Mouse (Mus musculus): ENCODE measurements at regions not wholly inside any gene's neighbourhood (a gene's known extent, or its start where the extent isn't known, plus 50 kb on each side); places are given as distances from the start of the nearest gene placed in this dataset.

- DNase-seq = no peak
These were observed 1187.0 kb upstream of the Map3k7 start for GRCm38 (mm10) chr4:30776816-30777442.

DNA sequence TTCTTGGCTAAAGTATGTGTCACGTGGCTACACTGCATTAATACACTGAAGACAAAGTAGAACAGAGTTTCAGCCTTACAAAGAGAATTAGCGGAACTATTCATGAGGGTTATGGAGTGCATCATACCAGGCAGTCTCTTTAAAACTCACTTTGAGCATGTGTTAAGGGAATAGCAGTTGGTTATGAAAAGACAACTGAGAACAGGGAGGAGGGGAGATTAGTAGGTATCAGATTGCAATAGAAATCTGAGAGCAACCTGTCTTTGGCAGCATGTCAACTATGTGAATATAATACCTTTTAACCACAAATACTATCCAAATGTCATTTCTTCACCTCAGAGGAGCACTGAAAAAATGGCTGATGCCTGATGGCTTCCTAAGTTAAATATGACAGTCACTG is 1182.2 kb upstream of the Map3k7 start:
- no peak for DNase-seq

DNA sequence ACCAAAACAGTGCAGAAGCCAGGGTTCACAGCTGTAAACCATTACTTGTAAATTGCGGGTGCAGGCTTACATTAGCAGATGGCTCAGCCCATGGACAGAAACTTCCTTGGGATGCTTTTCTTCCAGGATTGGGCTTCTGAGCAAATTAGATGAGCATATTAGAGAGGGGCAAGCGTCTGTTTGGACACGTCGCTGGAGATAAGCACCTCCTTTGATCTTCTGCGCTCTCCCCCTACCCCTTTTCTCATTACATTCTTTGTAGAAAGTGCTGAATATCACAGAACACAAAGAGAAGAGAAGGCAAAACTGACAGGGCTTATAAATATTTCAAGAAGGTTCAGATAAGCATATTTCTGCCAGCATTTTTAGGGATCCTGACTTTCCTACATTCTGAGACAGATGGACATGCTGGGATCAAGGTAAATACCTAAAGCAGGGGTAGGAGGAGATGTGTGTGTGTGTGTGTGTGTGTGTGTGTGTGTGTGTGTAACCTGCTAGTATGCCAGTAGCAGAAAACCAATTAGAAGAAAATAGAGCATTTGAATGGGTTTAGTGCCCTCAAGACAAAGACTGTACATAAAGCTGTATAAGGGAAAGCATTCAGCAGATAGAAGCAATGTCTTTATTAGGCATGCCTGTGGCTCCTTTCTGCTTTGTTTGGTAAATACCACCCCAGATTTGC is 1173.8 kb upstream of the Map3k7 start:
- no peak for DNase-seq

DNA sequence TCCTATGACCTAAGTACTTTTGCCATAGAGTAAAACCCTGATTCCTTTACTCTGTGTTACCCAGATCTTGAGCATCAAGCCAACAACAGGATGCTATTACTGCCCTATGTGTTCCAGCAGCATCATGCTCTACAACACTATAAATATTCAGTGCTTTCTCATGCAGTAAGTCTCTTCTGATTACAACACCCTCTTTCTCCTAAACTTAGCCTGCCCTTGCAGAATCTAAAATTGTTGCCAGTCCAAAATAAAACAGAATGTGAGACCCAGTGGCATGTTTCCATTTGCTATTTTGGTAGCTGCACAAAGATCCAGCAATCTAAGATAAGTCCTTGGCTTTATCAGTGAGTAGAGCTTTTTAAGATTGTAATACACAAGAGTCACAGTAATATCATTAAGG is 1154.1 kb upstream of the Map3k7 start:
- DNase-seq = no peak

- no peak for DNase-seq
These were observed 1108.4 kb upstream of the Map3k7 start for GRCm38 (mm10) chr4:30855361-30856056.

GRCm38 (mm10) chr4:30904966-30905365 is 1058.9 kb upstream of the Map3k7 start:
- DNase-seq = no peak

GRCm38 (mm10) chr4:30922944-30923343 is 1041.0 kb upstream of the Map3k7 start:
- no peak for DNase-seq

DNA sequence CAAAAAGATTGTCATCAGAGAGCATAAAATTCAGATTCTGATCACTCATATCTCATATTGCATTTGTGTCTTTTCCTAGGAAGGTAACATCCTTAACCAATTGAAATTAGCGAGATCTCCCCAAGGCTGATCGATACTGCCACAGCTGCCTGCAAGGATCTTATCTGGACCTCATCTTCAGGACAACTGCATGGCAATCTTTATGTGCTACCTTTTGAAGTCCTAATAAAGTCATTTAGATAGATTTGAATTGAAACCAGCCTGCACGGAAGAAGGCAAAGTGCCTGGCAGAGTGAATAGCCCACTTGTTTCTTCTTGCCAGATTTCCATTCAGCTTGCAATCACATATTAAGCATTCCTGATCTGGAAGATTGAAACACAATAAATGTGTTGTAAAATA is 1031.5 kb upstream of the Map3k7 start:
- no peak for DNase-seq

DNA sequence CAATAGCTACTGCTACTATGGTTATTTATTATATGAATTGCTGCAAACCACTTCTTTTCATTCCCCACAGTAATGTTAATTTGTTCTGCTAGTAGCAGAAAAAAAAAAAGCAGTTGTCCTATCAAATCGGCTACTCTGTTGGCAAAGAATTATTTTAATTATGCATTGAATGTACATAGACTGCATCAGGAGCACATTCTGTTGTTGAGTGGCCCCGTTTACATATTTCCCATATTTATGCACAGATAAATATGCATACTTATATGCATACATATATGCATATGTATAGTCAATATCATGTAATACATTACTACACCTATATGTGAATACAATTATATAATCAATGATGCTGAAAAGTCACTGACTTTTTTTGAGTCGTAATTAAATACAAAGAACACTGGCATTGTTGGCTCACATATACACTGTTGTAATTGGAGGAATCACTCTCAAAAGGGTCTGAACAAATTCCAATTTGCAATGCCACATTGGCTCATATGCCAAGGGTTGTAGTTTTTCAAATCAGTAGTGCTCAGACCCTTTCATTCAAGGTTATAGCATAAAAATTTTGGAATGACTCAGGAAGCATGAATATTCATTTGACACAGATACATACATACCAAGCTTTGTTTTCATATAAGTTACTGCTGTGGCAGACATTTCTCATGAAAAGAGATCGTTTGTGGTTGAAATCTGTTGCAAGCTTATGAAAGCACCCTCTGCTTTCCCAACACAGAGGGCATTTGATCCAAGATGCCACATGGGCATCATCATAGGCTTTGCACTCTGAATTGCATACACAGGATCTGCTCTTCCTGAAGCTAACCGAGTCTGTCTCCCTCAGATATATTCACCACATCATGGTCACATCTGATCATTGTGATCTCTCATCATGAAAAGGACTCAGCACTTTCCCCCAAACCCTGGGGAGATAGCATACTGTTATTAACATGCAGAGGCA is 1030.6 kb upstream of the Map3k7 start:
- DNase-seq = no peak

DNA sequence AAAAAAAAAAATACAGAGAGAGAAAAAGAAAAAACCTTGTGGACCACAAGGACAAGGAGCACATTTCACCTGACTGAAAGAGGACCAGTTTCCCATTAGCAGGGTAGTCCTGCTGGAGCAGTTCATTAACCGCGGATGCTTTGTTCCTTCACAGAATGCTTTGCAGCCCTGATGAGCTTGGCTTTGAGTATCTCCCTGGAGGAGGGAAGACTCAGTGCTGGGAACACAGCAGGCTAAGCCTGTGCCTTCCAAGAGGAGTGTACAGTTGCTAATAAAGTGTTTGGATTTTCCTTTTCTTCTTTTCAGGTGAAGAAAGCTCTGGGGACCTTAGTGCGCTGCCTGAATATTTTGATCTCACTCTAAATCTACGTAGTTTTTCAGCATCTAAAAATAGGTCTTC is 980.3 kb upstream of the Map3k7 start:
- DNase-seq = no peak

GRCm38 (mm10) chr4:31012006-31012405 is 951.9 kb upstream of the Map3k7 start:
- no peak for DNase-seq

- no peak for DNase-seq
These were observed 911.7 kb upstream of the Map3k7 start for GRCm38 (mm10) chr4:31052077-31052677.

DNA sequence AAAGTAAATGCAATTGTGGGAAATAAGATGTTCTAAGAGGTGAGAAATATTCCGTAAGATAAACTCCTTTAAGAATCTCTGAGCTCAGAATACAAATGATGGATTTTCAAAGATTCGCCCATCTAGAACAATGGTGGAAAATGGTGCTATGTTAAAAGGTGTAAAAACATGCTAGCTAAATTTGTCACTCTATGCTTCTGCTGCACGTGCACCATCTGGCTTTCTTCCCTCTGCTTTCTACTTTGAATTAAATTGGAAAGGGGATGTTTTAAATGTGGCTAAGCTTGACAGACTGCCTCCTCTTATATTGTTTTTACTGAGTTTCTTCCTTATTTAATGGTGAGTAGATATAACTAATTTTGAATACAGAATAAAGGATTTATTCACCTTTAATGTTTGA is 887.7 kb upstream of the Map3k7 start:
- DNase-seq = no peak

GRCm38 (mm10) chr4:31121586-31121985 is 842.3 kb upstream of the Map3k7 start:
- DNase-seq = no peak

DNA sequence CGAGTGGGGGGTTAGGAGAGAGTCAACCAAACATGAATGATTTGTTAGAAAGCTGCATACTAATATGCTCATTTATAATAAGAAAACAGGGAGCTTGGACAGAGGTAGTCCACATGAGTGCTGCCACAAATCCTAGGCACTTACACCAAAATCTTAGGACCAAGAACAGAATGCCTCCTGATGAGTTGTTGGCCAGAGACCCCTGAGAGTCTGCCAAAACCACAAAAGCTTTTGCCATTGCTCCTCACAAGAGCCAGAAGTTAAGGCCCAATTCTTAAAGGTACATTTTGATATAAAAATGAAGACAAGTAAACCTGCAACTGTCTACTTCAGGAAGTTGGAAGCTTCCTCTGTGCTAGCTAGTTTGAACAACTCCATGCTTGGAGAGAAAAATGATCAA is 820.7 kb upstream of the Map3k7 start:
- no peak for DNase-seq

- DNase-seq = no peak
These were observed 796.5 kb upstream of the Map3k7 start for GRCm38 (mm10) chr4:31167431-31167830.

GRCm38 (mm10) chr4:31168357-31168756 is 795.5 kb upstream of the Map3k7 start:
- DNase-seq = no peak

GRCm38 (mm10) chr4:31171190-31171589 is 792.7 kb upstream of the Map3k7 start:
- DNase-seq = no peak

DNA sequence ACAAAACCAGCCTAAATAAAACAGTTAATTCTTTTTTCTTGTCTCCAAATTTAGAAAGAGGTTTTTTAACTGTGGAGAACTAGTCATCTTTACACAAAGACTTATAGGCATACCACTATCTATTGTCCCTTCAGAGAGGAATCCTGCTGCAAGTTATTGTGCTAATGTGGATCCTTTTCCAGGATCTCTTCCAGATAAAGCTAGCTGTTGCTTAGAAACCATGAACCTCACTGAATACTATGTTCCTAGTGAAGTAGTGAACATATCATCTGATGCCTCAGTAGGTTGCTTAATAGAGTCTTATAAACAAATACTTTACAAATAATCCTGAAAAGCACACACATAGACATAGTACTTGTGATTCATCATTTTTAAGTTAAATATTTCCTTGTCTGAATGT is 766.0 kb upstream of the Map3k7 start:
- DNase-seq = no peak

DNA sequence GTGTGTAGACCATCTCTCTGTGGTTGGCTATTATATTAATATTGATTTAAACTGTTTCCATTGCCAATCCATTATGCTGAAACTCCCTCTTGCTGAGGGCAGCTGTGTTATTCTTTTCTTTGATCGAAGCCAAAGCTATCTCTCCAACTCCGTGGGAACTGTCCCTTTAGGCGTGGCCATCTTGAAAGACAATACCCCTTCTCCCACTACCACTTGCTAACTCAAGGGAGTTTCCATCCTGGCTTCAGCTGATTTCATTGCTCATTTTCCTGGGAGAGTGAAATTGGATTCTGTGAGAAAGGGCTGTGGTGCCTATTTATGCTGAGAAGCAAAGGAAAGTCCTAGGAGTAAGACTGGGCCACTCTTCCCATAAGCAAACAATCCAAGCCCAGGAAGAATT is 760.6 kb upstream of the Map3k7 start:
- no peak for DNase-seq

DNA sequence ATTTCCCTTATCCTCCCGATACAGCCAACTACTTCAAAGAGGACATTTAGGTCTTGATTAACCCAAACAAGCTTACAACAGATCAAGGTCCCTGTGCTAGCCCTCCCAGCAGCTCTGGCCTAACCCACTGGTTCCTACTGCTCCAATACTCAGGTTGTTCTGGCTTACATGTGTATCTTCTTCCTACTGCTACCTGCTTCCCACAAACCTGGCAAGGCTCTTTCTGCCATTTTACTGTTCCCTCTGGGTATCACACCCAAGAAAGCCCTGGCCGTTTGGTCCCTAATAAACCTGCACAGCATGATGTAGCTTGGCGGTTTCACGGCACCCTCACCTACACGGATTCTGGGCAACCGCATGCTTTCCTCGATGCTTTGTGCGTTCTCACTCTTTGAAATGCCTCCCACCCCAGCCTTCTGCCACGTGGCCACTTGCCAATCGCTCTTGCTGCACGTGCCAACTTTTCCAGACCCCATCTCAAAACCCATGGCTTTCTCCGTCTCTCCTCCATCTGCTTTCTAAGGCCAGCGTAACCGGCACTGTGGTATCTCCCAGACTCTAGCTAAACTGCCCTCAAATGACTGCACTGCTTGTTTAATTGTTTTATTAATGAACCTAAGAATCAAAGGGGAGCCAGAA is 758.4 kb upstream of the Map3k7 start:
- DNase-seq = no peak

GRCm38 (mm10) chr4:31225741-31226140 is 738.2 kb upstream of the Map3k7 start:
- no peak for DNase-seq

Data from thymus, postnatal 25 days (tissue).